ENCODE assay signal across 9 mouse cellular contexts in the genomic region with DNA sequence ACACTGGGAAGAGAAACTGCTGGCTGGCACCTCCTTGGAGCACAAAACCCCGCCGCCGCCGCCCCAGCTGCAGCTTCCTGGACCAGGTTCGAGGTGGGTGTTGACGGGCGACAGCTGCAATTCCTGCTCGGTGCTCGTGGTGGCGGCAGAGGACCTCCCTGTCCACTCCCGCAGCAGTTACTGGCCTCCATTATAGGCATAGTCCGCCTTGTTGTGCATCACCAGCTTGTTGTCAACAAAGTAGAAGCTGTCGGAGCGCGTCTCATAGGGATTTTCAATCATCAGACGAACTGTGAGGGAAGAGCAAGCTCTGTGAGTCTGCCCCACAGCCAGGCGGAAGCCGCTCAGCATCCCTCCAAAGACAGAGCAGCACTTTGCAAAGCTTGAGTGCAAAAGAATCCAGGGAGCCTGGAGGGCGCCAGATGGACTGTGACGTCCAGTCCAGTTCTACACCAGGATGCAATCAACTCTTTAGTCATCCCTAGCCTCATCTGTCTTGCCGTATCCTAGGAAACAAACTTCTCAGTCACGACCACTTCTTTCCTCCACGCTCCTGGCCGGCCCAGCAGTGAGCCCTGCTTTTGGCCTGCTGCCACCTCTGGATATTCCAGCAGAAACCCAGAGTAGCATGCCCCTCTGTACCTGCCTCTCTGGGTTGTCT. TPM values are rescaled to one million over a fixed set of nuclear protein-coding genes. Genes with fewer than 3 reads are reported as not detected.
A peak's percentile ranks its signal among the peaks of the same experiment; 100 is the strongest.
DNase-seq lines count a peak whose midpoint lies in the region; ATAC-seq and TF ChIP-seq lines count a peak whose summit lies in the region.
"Had no signal": no experiment of that assay in that cellular context is flagged by ENCODE, and none has a peak within 500 bp of the region (broad histone marks: within the 10 kb centered on the region; RNA-seq: fewer than 3 reads in every experiment).

No protein-coding gene starts in this region.

- no peak overlapping the region for H3K9ac ChIP-seq in ES-Bruce4 (ENCODE audit: low read depth, poor library complexity, severe bottlenecking)
- H3K9ac ChIP-seq in heart, embryonic 16.5 days (ENCODE audit: low read length), result no peak overlapping the region
- no peak overlapping the region for H3K9ac ChIP-seq in liver, embryonic 14.5 days (replicated peaks)
- H3K9ac ChIP-seq in neural tube, embryonic 12.5 days, result no peak overlapping the region
- H3K9ac ChIP-seq in stomach, postnatal 0 days (ENCODE audit: low read length), result no peak overlapping the region

- H3K36me3 ChIP-seq in ES-Bruce4 (ENCODE audit: control insufficient read depth, insufficient read depth, low read length, poor library complexity, severe bottlenecking), result no peaks in the 10 kb centered on the region
- peaks cover 86% of the 10 kb centered on the region for H3K36me3 ChIP-seq in forebrain, embryonic 10.5 days (replicated peaks)
- H3K36me3 ChIP-seq in heart, embryonic 16.5 days (ENCODE audit: control insufficient read depth, insufficient read depth), result peaks cover 15% of the 10 kb centered on the region; the same call in 1 of the 2 replicates
- H3K36me3 ChIP-seq in liver, embryonic 14.5 days (replicated peaks; ENCODE audit: control insufficient read depth, insufficient read depth, low read depth), result no peaks in the 10 kb centered on the region; the same call in 1 of the 2 replicates
- H3K36me3 ChIP-seq in neural tube, embryonic 12.5 days, result peaks cover 65% of the 10 kb centered on the region
- peaks cover 3% of the 10 kb centered on the region; the same call in 1 of the 2 replicates for H3K36me3 ChIP-seq in stomach, postnatal 0 days (ENCODE audit: control insufficient read depth, insufficient read depth, low read length)

- no peaks in the 10 kb centered on the region for H3K27me3 ChIP-seq in ES-Bruce4 (ENCODE audit: control insufficient read depth, insufficient read depth, low read length, poor library complexity, severe bottlenecking)
- no peaks in the 10 kb centered on the region for H3K27me3 ChIP-seq in forebrain, embryonic 10.5 days (ENCODE audit: poor library complexity, severe bottlenecking)
- no peaks in the 10 kb centered on the region for H3K27me3 ChIP-seq in heart, embryonic 16.5 days (ENCODE audit: control insufficient read depth, insufficient read depth, low read length)
- H3K27me3 ChIP-seq in liver, embryonic 14.5 days (ENCODE audit: control insufficient read depth, insufficient read depth, low read length), result no peaks in the 10 kb centered on the region
- no peaks in the 10 kb centered on the region for H3K27me3 ChIP-seq in neural tube, embryonic 12.5 days (replicated peaks)
- no peaks in the 10 kb centered on the region for H3K27me3 ChIP-seq in stomach, postnatal 0 days (ENCODE audit: control insufficient read depth, insufficient read depth, low read length)

- peak; percentile 82 for TF ChIP-seq CTCF in ES-Bruce4 (IDR thresholded peaks at IDR 0.05; ENCODE audit: low read depth, low read length)
- TF ChIP-seq CTCF in liver, embryonic 14.5 days (IDR thresholded peaks at IDR 0.05; ENCODE audit: low read depth), result peak; percentile 97
- TF ChIP-seq CTCF in stomach, postnatal 0 days (IDR thresholded peaks at IDR 0.05; ENCODE audit: low read depth), result peak; percentile 97

- H3K4me1 ChIP-seq in ES-Bruce4 (ENCODE audit: control insufficient read depth, insufficient read depth, low read length), result no peaks in the 10 kb centered on the region
- H3K4me1 ChIP-seq in forebrain, embryonic 10.5 days, result peaks cover 8% of the 10 kb centered on the region
- peaks cover 3% of the 10 kb centered on the region for H3K4me1 ChIP-seq in heart, embryonic 16.5 days (ENCODE audit: control insufficient read depth, insufficient read depth, low read length)
- peaks cover 0 to 3% of the 10 kb centered on the region in 2 experiments; a peak in 2 of 4 replicates for H3K4me1 ChIP-seq in liver, embryonic 14.5 days (replicated peaks; ENCODE audit: control insufficient read depth in 2 of 2, insufficient read depth in 2 of 2, low read length in 1 of 2)
- peaks cover 17% of the 10 kb centered on the region; the same call in 1 of the 2 replicates for H3K4me1 ChIP-seq in neural tube, embryonic 12.5 days
- 0 out of 2 replicates have a peak, but pooled peaks cover 3% of the 10 kb centered on the region for H3K4me1 ChIP-seq in stomach, postnatal 0 days (replicated peaks; ENCODE audit: control insufficient read depth, insufficient read depth)

- no peak for TF ChIP-seq POLR2A in ES-Bruce4 (IDR thresholded peaks at IDR 0.05; ENCODE audit: insufficient read depth, low read length)

- WGBS in forebrain, embryonic 10.5 days, result 39% methylated on average over 24 of the region's 24 CpGs
- 21% methylated on average over 24 of the region's 24 CpGs for WGBS in heart, embryonic 16.5 days
- 34% methylated on average over 24 of the region's 24 CpGs for WGBS in liver, embryonic 14.5 days (ENCODE audit: insufficient replicate concordance)
- whole genome bisulfite sequencing in neural tube, embryonic 12.5 days, result 24% methylated on average over 24 of the region's 24 CpGs
- 22% methylated on average over 24 of the region's 24 CpGs for WGBS in stomach, postnatal 0 days

- peak; percentile 73 for ATAC-seq in heart, embryonic 16.5 days (replicated peaks; ENCODE audit: extremely low read depth, insufficient read depth, low FRiP score)
- ATAC-seq in liver, embryonic 14.5 days (ENCODE audit: insufficient read depth), result peak; percentile 58; the same call in 1 of the 2 replicates
- 0 out of 2 replicates have a peak, but pooled peaks have one; percentile 68 for ATAC-seq in neural tube, embryonic 12.5 days (ENCODE audit: low FRiP score, low read depth)
- ATAC-seq in stomach, postnatal 0 days (ENCODE audit: low FRiP score, low TSS enrichment), result peak; percentile 76

- H3K4me3 ChIP-seq in ES-Bruce4 (ENCODE audit: low read depth, low read length), result no peak overlapping the region
- H3K4me3 ChIP-seq in forebrain, embryonic 10.5 days, result no peak overlapping the region
- no peak overlapping the region for H3K4me3 ChIP-seq in heart, embryonic 16.5 days (ENCODE audit: low read length)
- no peak overlapping the region for H3K4me3 ChIP-seq in liver, embryonic 14.5 days (ENCODE audit: insufficient read depth in 1 of 2, low read depth in 2 of 2, low read length in 2 of 2)
- H3K4me3 ChIP-seq in neural tube, embryonic 12.5 days, result no peak overlapping the region
- no peak overlapping the region for H3K4me3 ChIP-seq in stomach, postnatal 0 days (ENCODE audit: low read depth, low read length)

- no peaks in the 10 kb centered on the region for H3K9me3 ChIP-seq in ES-Bruce4 (replicated peaks; ENCODE audit: control insufficient read depth, insufficient read depth, low read length, poor library complexity, severe bottlenecking)
- H3K9me3 ChIP-seq in forebrain, embryonic 10.5 days, result no peaks in the 10 kb centered on the region
- no peaks in the 10 kb centered on the region for H3K9me3 ChIP-seq in heart, embryonic 16.5 days (replicated peaks; ENCODE audit: control insufficient read depth, low read length)
- no peaks in the 10 kb centered on the region for H3K9me3 ChIP-seq in liver, embryonic 14.5 days (ENCODE audit: control insufficient read depth, low read length)
- H3K9me3 ChIP-seq in neural tube, embryonic 12.5 days, result no peaks in the 10 kb centered on the region
- H3K9me3 ChIP-seq in stomach, postnatal 0 days (ENCODE audit: control insufficient read depth, low read length), result no peaks in the 10 kb centered on the region

- no peak overlapping the region for H3K4me2 ChIP-seq in heart, embryonic 16.5 days (ENCODE audit: low read depth, low read length)
- H3K4me2 ChIP-seq in liver, embryonic 14.5 days (ENCODE audit: low read depth), result no peak overlapping the region
- H3K4me2 ChIP-seq in neural tube, embryonic 12.5 days (replicated peaks), result peak overlapping the region; percentile 28
- peak overlapping the region; percentile 14; the same call in 1 of the 2 replicates for H3K4me2 ChIP-seq in stomach, postnatal 0 days (replicated peaks; ENCODE audit: low read depth)

- H3K27ac ChIP-seq in ES-Bruce4 (ENCODE audit: insufficient read depth, low read length), result no peak overlapping the region
- peak overlapping the region; percentile 30; the same call in 1 of the 2 replicates for H3K27ac ChIP-seq in forebrain, embryonic 10.5 days
- H3K27ac ChIP-seq in heart, embryonic 16.5 days (ENCODE audit: low read length), result no peak overlapping the region
- H3K27ac ChIP-seq in liver, embryonic 14.5 days, result no peak overlapping the region
- peak overlapping the region; percentile 26; the same call in 1 of the 2 replicates for H3K27ac ChIP-seq in neural tube, embryonic 12.5 days
- H3K27ac ChIP-seq in stomach, postnatal 0 days (replicated peaks), result peak overlapping the region; percentile 49; the same call in 1 of the 2 replicates
- H3K27ac ChIP-seq: macrophage had no signal

- TF ChIP-seq EP300 in ES-Bruce4 (IDR thresholded peaks at IDR 0.05; ENCODE audit: insufficient read depth, low read depth, low read length), result no peak
- no peak for TF ChIP-seq EP300 in liver, embryonic 14.5 days (IDR thresholded peaks at IDR 0.05; ENCODE audit: low read depth)
- no peak for TF ChIP-seq EP300 in stomach, postnatal 0 days (optimal IDR thresholded peaks at IDR 0.05)

- DNase-seq in c-Kit-positive CD71-negative TER-119-negative erythroid progenitor cells, embryonic 14.5 days (ENCODE audit: low read depth), result peak; percentile 50
- DNase-seq in forebrain, embryonic 10.5 days (ENCODE audit: extremely low spot score, low spot score), result peak; percentile 75
- peak; percentile 87 to 88 for DNase-seq in kidney, postnatal 25 days
- peak in 2 of 3 experiments; percentile 35 to 40 for DNase-seq in liver, embryonic 14.5 days (ENCODE audit: low read depth in 3 of 3, low spot score in 3 of 3)
- peak; percentile 88 for DNase-seq in stomach, postnatal 0 days (ENCODE audit: low spot score)

RNA-seq across cellular contexts. Expression of a gene that starts 6.2 kb away (rescaled TPM):
- 44.8 and 52.1 TPM in 2 replicates for polyA plus RNA-seq in ES-Bruce4 (2011; ENCODE audit: insufficient read depth, insufficient read length, low read depth, missing spikeins)
- polyA plus RNA-seq in forebrain, embryonic 10.5 days (2016; fragmentation: Nextera tagmentation; extraction: Ambion mirVana), result 59.9 and 66.9 TPM in 2 replicates
- 140 and 143 TPM in 2 replicates for polyA plus RNA-seq in heart, embryonic 16.5 days (2015; fragmentation: Nextera tagmentation; extraction: Ambion mirVana)
- polyA plus RNA-seq in liver, embryonic 14.5 days (2012; rRNA removed), result 26.0 and 26.4 TPM in 2 replicates
- 21.2 and 22.9 TPM in 2 replicates for polyA plus RNA-seq in liver, embryonic 14.5 days (2014; fragmentation: Nextera tagmentation; extraction: Ambion mirVana)
- polyA plus RNA-seq in neural tube, embryonic 12.5 days (2016; fragmentation: Nextera tagmentation; extraction: Ambion mirVana), result 45.1 and 47.9 TPM in 2 replicates
- 70.6 and 73.8 TPM in 2 replicates for polyA plus RNA-seq in stomach, postnatal 0 days (2015; fragmentation: Nextera tagmentation; extraction: Ambion mirVana)

RNA-seq across cellular contexts. Expression of a gene that starts 9.4 kb away (rescaled TPM):
- polyA plus RNA-seq in ES-Bruce4 (2011; ENCODE audit: insufficient read depth, insufficient read length, low read depth, missing spikeins), result 35.5 and 36.9 TPM in 2 replicates
- 75.4 and 77.6 TPM in 2 replicates for polyA plus RNA-seq in forebrain, embryonic 10.5 days (2016; fragmentation: Nextera tagmentation; extraction: Ambion mirVana)
- polyA plus RNA-seq in heart, embryonic 16.5 days (2015; fragmentation: Nextera tagmentation; extraction: Ambion mirVana), result 20.7 and 22.6 TPM in 2 replicates
- 6.2 and 6.3 TPM in 2 replicates for polyA plus RNA-seq in liver, embryonic 14.5 days (2012; rRNA removed)
- 5.6 and 7.5 TPM in 2 replicates for polyA plus RNA-seq in liver, embryonic 14.5 days (2014; fragmentation: Nextera tagmentation; extraction: Ambion mirVana)
- polyA plus RNA-seq in neural tube, embryonic 12.5 days (2016; fragmentation: Nextera tagmentation; extraction: Ambion mirVana), result 60.4 and 61.2 TPM in 2 replicates
- polyA plus RNA-seq in stomach, postnatal 0 days (2015; fragmentation: Nextera tagmentation; extraction: Ambion mirVana), result 12.7 and 12.9 TPM in 2 replicates

RNA-seq across cellular contexts. Expression of a gene that starts 27.2 kb away (rescaled TPM):
- polyA plus RNA-seq in ES-Bruce4 (2011; ENCODE audit: insufficient read depth, insufficient read length, low read depth, missing spikeins), result not detected in 2 replicates
- 18.3 and 22.9 TPM in 2 replicates for polyA plus RNA-seq in forebrain, embryonic 10.5 days (2016; fragmentation: Nextera tagmentation; extraction: Ambion mirVana)
- 9.2 and 14.9 TPM in 2 replicates for polyA plus RNA-seq in heart, embryonic 16.5 days (2015; fragmentation: Nextera tagmentation; extraction: Ambion mirVana)
- polyA plus RNA-seq in liver, embryonic 14.5 days (2012; rRNA removed), result 0.07 TPM in 1 of 2 replicates, not detected in the other
- polyA plus RNA-seq in liver, embryonic 14.5 days (2014; fragmentation: Nextera tagmentation; extraction: Ambion mirVana), result 11.9 and 14.0 TPM in 2 replicates
- polyA plus RNA-seq in neural tube, embryonic 12.5 days (2016; fragmentation: Nextera tagmentation; extraction: Ambion mirVana), result 27.1 and 32.7 TPM in 2 replicates
- polyA plus RNA-seq in stomach, postnatal 0 days (2015; fragmentation: Nextera tagmentation; extraction: Ambion mirVana), result 17.9 and 22.2 TPM in 2 replicates

RNA-seq across cellular contexts. Expression of a gene that starts 32.6 kb away (rescaled TPM):
- polyA plus RNA-seq in ES-Bruce4 (2011; ENCODE audit: insufficient read depth, insufficient read length, low read depth, missing spikeins), result 137 and 139 TPM in 2 replicates
- 64.2 and 67.3 TPM in 2 replicates for polyA plus RNA-seq in forebrain, embryonic 10.5 days (2016; fragmentation: Nextera tagmentation; extraction: Ambion mirVana)
- 50.7 and 55.8 TPM in 2 replicates for polyA plus RNA-seq in heart, embryonic 16.5 days (2015; fragmentation: Nextera tagmentation; extraction: Ambion mirVana)
- 22.3 and 34.1 TPM in 2 replicates for polyA plus RNA-seq in liver, embryonic 14.5 days (2012; rRNA removed)
- polyA plus RNA-seq in liver, embryonic 14.5 days (2014; fragmentation: Nextera tagmentation; extraction: Ambion mirVana), result 13.9 and 16.1 TPM in 2 replicates
- polyA plus RNA-seq in neural tube, embryonic 12.5 days (2016; fragmentation: Nextera tagmentation; extraction: Ambion mirVana), result 57.7 and 64.4 TPM in 2 replicates
- 30.4 and 34.0 TPM in 2 replicates for polyA plus RNA-seq in stomach, postnatal 0 days (2015; fragmentation: Nextera tagmentation; extraction: Ambion mirVana)

Comparison
In these comparisons a context has a peak if more than half of its experiments do, and no peak if none do; other contexts are left out.
1. H3K27ac ChIP-seq: peak in forebrain, embryonic 10.5 days (single experiment), neural tube, embryonic 12.5 days (single experiment) and stomach, postnatal 0 days (single experiment); none in ES-Bruce4 (single experiment), heart, embryonic 16.5 days (single experiment) and liver, embryonic 14.5 days (single experiment).
2. DNase-seq: peak in every context shown above with its lines; median percentile 88 in stomach, postnatal 0 days; 88 in kidney, postnatal 25 days; 75 in forebrain, embryonic 10.5 days; 50 in c-Kit-positive CD71-negative TER-119-negative erythroid progenitor cells, embryonic 14.5 days; 38 in liver, embryonic 14.5 days.
3. H3K4me2 ChIP-seq: peak in neural tube, embryonic 12.5 days (single experiment) and stomach, postnatal 0 days (single experiment); none in heart, embryonic 16.5 days (single experiment) and liver, embryonic 14.5 days (single experiment).
4. Peak in every context shown above with its lines, with median percentiles within 50 percentile points of each other: CTCF ChIP-seq and ATAC-seq.